Mouse (Mus musculus) midbrain, embryonic 11.5 days (tissue): ENCODE measurements around the gene Eral1. TPM values are rescaled to one million over a fixed set of nuclear protein-coding genes. Genes with fewer than 3 reads are reported as not detected.

ENCODE experiments used
- ATAC-seq: fragments of 200-750 bp; cut with Nextera tagmentation; 2 replicates; pipeline ENCODE4 v1.8.0; 2017; ENCODE audit warnings: moderate TSS enrichment, moderate library complexity; ENCODE audit not compliant: low FRiP score
- DNase-seq: peaks from one replicate; pipeline ENCODE4 v3.0.0; 2015; ENCODE audit warnings: low spot score; ENCODE audit errors: missing footprints
- H3K27ac ChIP-seq: fragments of 300-500 bp; sonication (generic); 2 replicates; pipeline ENCODE4 v1.5.1; 2014; ENCODE audit warnings: low read depth, low read length
- H3K27me3 ChIP-seq: fragments of 300-500 bp; sonication (generic); 2 replicates; pipeline ENCODE4 v1.6.1; 2014; ENCODE audit warnings: mild to moderate bottlenecking, low read length, moderate library complexity, mixed read lengths; ENCODE audit not compliant: control insufficient read depth, insufficient read depth
- H3K36me3 ChIP-seq: fragments of 300-500 bp; sonication (generic); 2 replicates; pipeline ENCODE4 v1.6.1; 2014; ENCODE audit warnings: mild to moderate bottlenecking, low read length, moderate library complexity, mixed read lengths; ENCODE audit not compliant: control insufficient read depth, insufficient read depth
- H3K4me1 ChIP-seq: fragments of 300-500 bp; sonication (generic); 2 replicates; pipeline ENCODE4 v1.6.1; 2014; ENCODE audit warnings: low read length; ENCODE audit not compliant: control insufficient read depth, insufficient read depth
- H3K4me2 ChIP-seq: fragments of 300-500 bp; sonication (generic); 2 replicates; pipeline ENCODE4 v1.6.1; 2014; ENCODE audit warnings: mild to moderate bottlenecking, moderate library complexity
- H3K4me3 ChIP-seq: fragments of 300-500 bp; sonication (generic); 2 replicates; pipeline ENCODE4 v1.5.1; 2014; ENCODE audit warnings: low read depth, low read length
- H3K9ac ChIP-seq: fragments of 300-500 bp; sonication (generic); 2 replicates; pipeline ENCODE4 v1.6.1; 2014; ENCODE audit warnings: low read length
- H3K9me3 ChIP-seq: fragments of 300-500 bp; sonication (generic); 2 replicates; pipeline ENCODE4 v1.6.1; 2016; ENCODE audit warnings: low read length; ENCODE audit not compliant: control insufficient read depth
- WGBS: fragments of 180-500 bp; shearing (Covaris S2); extraction: QIAGEN DNeasy Blood & Tissue Kit; methylation state at CpG from one replicate; pipeline ENCODE4 v1.1.7; 2014; 5-methylcytosine and 5-hydroxymethylcytosine counted together
- polyA plus RNA-seq: library from polyadenylated mRNA; unstranded; fragments of >200 nt; fragmentation: Nextera tagmentation; extraction: Ambion mirVana; gene quantifications from 2 replicates; pipeline ENCODE4 v1.2.1, GENCODE M21; 2014

Eral1 gene
- polyA plus RNA-seq, 1 experiment from 2014 or later: 39.0 TPM

- Histone ChIP-seq H3K27ac (no peak overlapping the region; the same call in 1 of the 2 replicates), H3K4me1 (peaks cover 15% of the 10 kb centered on the region), H3K9me3 (no peaks in the 10 kb centered on the region), H3K27me3 (no peaks in the 10 kb centered on the region), H3K4me3 (peak overlapping the region; percentile 79), H3K4me2 (peak overlapping the region; percentile 90), H3K9ac (peak overlapping the region; percentile 88), H3K36me3 (no peaks in the 10 kb centered on the region)
- peak; percentile 85 for DNase-seq
- no peak for ATAC-seq
- WGBS: 31% methylated on average over 5 of the region's 5 CpGs
Observed at GRCm38 (mm10) chr11:78095144-78095516, 14.9 kb upstream of the Eral1 start.

- peak within 1 kb of the TSS; percentile 88 for H3K9ac ChIP-seq
- peak within 1 kb of the TSS; percentile 50 for H3K27ac ChIP-seq
- ATAC-seq (peak; percentile 93), DNase-seq (peak; percentile 98)
- WGBS: under 1% methylated on average over 38 of the region's 38 CpGs
- H3K9me3 ChIP-seq: no peaks in the 10 kb centered on the region
- H3K4me3 ChIP-seq: peak within 1 kb of the TSS; percentile 79
- H3K36me3 ChIP-seq: no peaks in the 10 kb centered on the region
- peak within 1 kb of the TSS; percentile 90 for H3K4me2 ChIP-seq
- peaks cover 15% of the 10 kb centered on the region for H3K4me1 ChIP-seq
- H3K27me3 ChIP-seq: no peaks in the 10 kb centered on the region
Observed at GRCm38 (mm10) chr11:78094504-78095143, 14.4 kb upstream of the Eral1 start, which contains the start of gene Fam222b. Gene Fam222b, plus strand, starts transcription at chr11:78094660.

GRCm38 (mm10) chr11:78094137-78094503 lies 13.9 kb upstream of the Eral1 start:
- peak; percentile 46 for ATAC-seq

GRCm38 (mm10) chr11:78087756-78088281 lies 7.6 kb upstream of the Eral1 start:
- no peaks in the 10 kb centered on the region for H3K9me3 ChIP-seq
- WGBS: 92% methylated on average over 5 of the region's 5 CpGs
- H3K27me3 ChIP-seq: no peaks in the 10 kb centered on the region

More at GRCm38 (mm10) chr11:78094137-78094503, 13.9 kb upstream of the Eral1 start:
- 57% methylated on average over 11 of the region's 11 CpGs for WGBS
- no peak for DNase-seq
- H3K27ac ChIP-seq: 0 out of 2 replicates have a peak overlapping the region, but pooled peaks have one; percentile 6
- H3K9ac ChIP-seq: peak overlapping the region; percentile 88
- no peaks in the 10 kb centered on the region for H3K9me3 ChIP-seq
- no peaks in the 10 kb centered on the region for H3K36me3 ChIP-seq
- H3K4me2 ChIP-seq: peak overlapping the region; percentile 90
- no peaks in the 10 kb centered on the region for H3K27me3 ChIP-seq
- peak overlapping the region; percentile 79 for H3K4me3 ChIP-seq
- H3K4me1 ChIP-seq: peaks cover 15% of the 10 kb centered on the region

GRCm38 (mm10) chr11:78086925-78087479 lies 6.8 kb upstream of the Eral1 start:
- ATAC-seq: no peak
- H3K36me3 ChIP-seq: no peaks in the 10 kb centered on the region
- no peak overlapping the region for H3K4me3 ChIP-seq

More at GRCm38 (mm10) chr11:78087756-78088281, 7.6 kb upstream of the Eral1 start:
- H3K9ac ChIP-seq: no peak overlapping the region
- H3K4me2 ChIP-seq: no peak overlapping the region
- no peaks in the 10 kb centered on the region for H3K4me1 ChIP-seq
- no peaks in the 10 kb centered on the region for H3K36me3 ChIP-seq
- H3K4me3 ChIP-seq: no peak overlapping the region
- ATAC-seq (no peak), DNase-seq (peak; percentile 35)
- no peak overlapping the region for H3K27ac ChIP-seq

GRCm38 (mm10) chr11:78083595-78083994 lies 3.4 kb upstream of the Eral1 start:
- H3K36me3 ChIP-seq: no peaks in the 10 kb centered on the region
- 44% methylated on average over 1 of the region's 1 CpGs for WGBS
- H3K4me1 ChIP-seq: peaks cover 8% of the 10 kb centered on the region
- ATAC-seq (no peak), DNase-seq (no peak)
- no peak overlapping the region for H3K9ac ChIP-seq
- H3K9me3 ChIP-seq: no peaks in the 10 kb centered on the region
- H3K27ac ChIP-seq: no peak overlapping the region
- H3K4me2 ChIP-seq: no peak overlapping the region
- no peaks in the 10 kb centered on the region for H3K27me3 ChIP-seq
- H3K4me3 ChIP-seq: no peak overlapping the region

More at GRCm38 (mm10) chr11:78086925-78087479, 6.8 kb upstream of the Eral1 start:
- WGBS: 77% methylated on average over 4 of the region's 4 CpGs
- Histone ChIP-seq H3K9ac (no peak overlapping the region), H3K9me3 (no peaks in the 10 kb centered on the region), H3K27ac (no peak overlapping the region), H3K4me1 (no peaks in the 10 kb centered on the region), H3K4me2 (no peak overlapping the region), H3K27me3 (no peaks in the 10 kb centered on the region)
- DNase-seq: peak; percentile 17

GRCm38 (mm10) chr11:78074666-78075065 lies 5.5 kb downstream of the Eral1 start:
- Histone ChIP-seq H3K9ac (no peak overlapping the region), H3K9me3 (no peaks in the 10 kb centered on the region), H3K4me2 (no peak overlapping the region), H3K27ac (no peak overlapping the region), H3K4me3 (no peak overlapping the region), H3K27me3 (no peaks in the 10 kb centered on the region), H3K36me3 (peaks cover 13% of the 10 kb centered on the region), H3K4me1 (peaks cover 4% of the 10 kb centered on the region; the same call in 1 of the 2 replicates)
- 91% methylated on average over 4 of the region's 4 CpGs for WGBS
- no peak for DNase-seq
- no peak for ATAC-seq

- no peaks in the 10 kb centered on the region for H3K27me3 ChIP-seq
- H3K9ac ChIP-seq: no peak overlapping the region
- H3K36me3 ChIP-seq: peaks cover 13% of the 10 kb centered on the region
- H3K9me3 ChIP-seq: no peaks in the 10 kb centered on the region
- no peak overlapping the region for H3K4me3 ChIP-seq
- ATAC-seq (no peak), DNase-seq (no peak)
- H3K27ac ChIP-seq: no peak overlapping the region
- H3K4me1 ChIP-seq: no peaks in the 10 kb centered on the region
- H3K4me2 ChIP-seq: no peak overlapping the region
- 96% methylated on average over 2 of the region's 2 CpGs for WGBS
Observed at GRCm38 (mm10) chr11:78074277-78074652, 5.9 kb downstream of the Eral1 start.

- H3K36me3 ChIP-seq: peaks cover 13% of the 10 kb centered on the region
- H3K4me2 ChIP-seq: no peak overlapping the region
- no peak overlapping the region for H3K4me3 ChIP-seq
- no peaks in the 10 kb centered on the region for H3K4me1 ChIP-seq
- H3K27me3 ChIP-seq: no peaks in the 10 kb centered on the region
- WGBS: 93% methylated on average over 9 of the region's 9 CpGs
- DNase-seq (no peak), ATAC-seq (no peak)
- H3K27ac ChIP-seq: no peak overlapping the region
- no peaks in the 10 kb centered on the region for H3K9me3 ChIP-seq
- no peak overlapping the region for H3K9ac ChIP-seq
Observed at GRCm38 (mm10) chr11:78073577-78074276, 6.5 kb downstream of the Eral1 start.
